Mouse (Mus musculus) erythroblast, embryonic 14.5 days (primary cell): ENCODE measurements at regions not wholly inside any gene's neighbourhood (a gene's known extent, or its start where the extent isn't known, plus 50 kb on each side); places are given as distances from the start of the nearest gene placed in this dataset.

ENCODE experiments used
- H3K27me3 ChIP-seq: 2 replicates; pipeline ENCODE4 v1.6.1; 2012; ENCODE audit warnings: inconsistent platforms; ENCODE audit not compliant: control insufficient read depth
- H3K36me3 ChIP-seq: 2 replicates; pipeline ENCODE4 v1.6.1; 2012; ENCODE audit warnings: mild to moderate bottlenecking, inconsistent platforms; ENCODE audit not compliant: control insufficient read depth
- H3K4me1 ChIP-seq: 2 replicates; pipeline ENCODE4 v1.6.1; 2012; ENCODE audit warnings: inconsistent platforms; ENCODE audit not compliant: control insufficient read depth
- H3K4me3 ChIP-seq: replicated peaks from 2 replicates; pipeline ENCODE3; 2012; ENCODE audit warnings: moderate library complexity, mild to moderate bottlenecking, inconsistent platforms
- H3K9me3 ChIP-seq: 2 replicates; pipeline ENCODE4 v1.6.1; 2012; ENCODE audit warnings: low read length, inconsistent platforms, mixed read lengths; ENCODE audit not compliant: control insufficient read depth
- GATA1 ChIP-seq: IDR thresholded peaks from 2 replicates; pipeline ENCODE4 v1.6.1; 2012; ENCODE audit warnings: low read length, inconsistent platforms, mixed read lengths
- TAL1 ChIP-seq: IDR thresholded peaks from 3 replicates; pipeline ENCODE4 v1.6.1; 2012; ENCODE audit warnings: low read length, inconsistent platforms, mixed read lengths

GRCm38 (mm10) chr17:83946718-83947117, 99.0 kb upstream of the Haao start:
- H3K9me3 ChIP-seq, result no peaks in the 10 kb centered on the region
- no peaks in the 10 kb centered on the region for H3K36me3 ChIP-seq
- TF ChIP-seq TAL1 (no peak), GATA1 (no peak)
- no peak overlapping the region for H3K4me3 ChIP-seq
- H3K4me1 ChIP-seq, result no peaks in the 10 kb centered on the region
- no peaks in the 10 kb centered on the region for H3K27me3 ChIP-seq

- Histone ChIP-seq H3K4me3 (no peak overlapping the region), H3K27me3 (no peaks in the 10 kb centered on the region), H3K4me1 (no peaks in the 10 kb centered on the region), H3K9me3 (no peaks in the 10 kb centered on the region), H3K36me3 (no peaks in the 10 kb centered on the region)
- no peak for TF ChIP-seq GATA1
- TF ChIP-seq TAL1, result no peak
These were observed 91.6 kb upstream of the Haao start for GRCm38 (mm10) chr17:83939344-83939743.

- Histone ChIP-seq H3K36me3 (no peaks in the 10 kb centered on the region), H3K4me1 (no peaks in the 10 kb centered on the region), H3K27me3 (no peaks in the 10 kb centered on the region), H3K4me3 (no peak overlapping the region), H3K9me3 (no peaks in the 10 kb centered on the region)
- no peak for TF ChIP-seq GATA1
- TF ChIP-seq TAL1, result no peak
These were observed 91.0 kb upstream of the Haao start for GRCm38 (mm10) chr17:83938671-83939244.

- Histone ChIP-seq H3K4me3 (no peak overlapping the region), H3K27me3 (no peaks in the 10 kb centered on the region), H3K9me3 (no peaks in the 10 kb centered on the region), H3K36me3 (no peaks in the 10 kb centered on the region), H3K4me1 (no peaks in the 10 kb centered on the region)
- TF ChIP-seq GATA1 (no peak), TAL1 (no peak)
These were observed 89.8 kb upstream of the Haao start for GRCm38 (mm10) chr17:83937576-83937975.

GRCm38 (mm10) chr17:83936677-83937076, 88.9 kb upstream of the Haao start:
- no peaks in the 10 kb centered on the region for H3K4me1 ChIP-seq

GRCm38 (mm10) chr17:83935969-83936368, 88.2 kb upstream of the Haao start:
- H3K36me3 ChIP-seq, result no peaks in the 10 kb centered on the region
- no peak overlapping the region for H3K4me3 ChIP-seq
- no peaks in the 10 kb centered on the region for H3K9me3 ChIP-seq
- no peaks in the 10 kb centered on the region for H3K4me1 ChIP-seq
- no peak for TF ChIP-seq GATA1
- TF ChIP-seq TAL1, result no peak
- no peaks in the 10 kb centered on the region for H3K27me3 ChIP-seq

More at GRCm38 (mm10) chr17:83936677-83937076, 88.9 kb upstream of the Haao start:
- H3K36me3 ChIP-seq, result no peaks in the 10 kb centered on the region
- H3K9me3 ChIP-seq, result no peaks in the 10 kb centered on the region
- H3K4me3 ChIP-seq, result no peak overlapping the region
- no peak for TF ChIP-seq TAL1
- TF ChIP-seq GATA1, result no peak
- H3K27me3 ChIP-seq, result no peaks in the 10 kb centered on the region

- H3K9me3 ChIP-seq, result no peaks in the 10 kb centered on the region
- no peaks in the 10 kb centered on the region for H3K27me3 ChIP-seq
- no peaks in the 10 kb centered on the region for H3K4me1 ChIP-seq
- H3K4me3 ChIP-seq, result no peak overlapping the region
- H3K36me3 ChIP-seq, result no peaks in the 10 kb centered on the region
- no peak for TF ChIP-seq TAL1
- no peak for TF ChIP-seq GATA1
These were observed 87.5 kb upstream of the Haao start for GRCm38 (mm10) chr17:83935232-83935631.

- Histone ChIP-seq H3K4me3 (no peak overlapping the region), H3K4me1 (no peaks in the 10 kb centered on the region), H3K27me3 (no peaks in the 10 kb centered on the region), H3K9me3 (no peaks in the 10 kb centered on the region), H3K36me3 (no peaks in the 10 kb centered on the region)
- TF ChIP-seq TAL1, result no peak
- TF ChIP-seq GATA1, result no peak
These were observed 86.0 kb upstream of the Haao start for GRCm38 (mm10) chr17:83933743-83934142.

- TF ChIP-seq TAL1, result no peak
- no peak for TF ChIP-seq GATA1
These were observed 82.6 kb upstream of the Haao start for GRCm38 (mm10) chr17:83930401-83930800.

More at GRCm38 (mm10) chr17:83930401-83930800, 82.6 kb upstream of the Haao start:
- H3K9me3 ChIP-seq, result no peaks in the 10 kb centered on the region
- no peaks in the 10 kb centered on the region for H3K27me3 ChIP-seq
- H3K36me3 ChIP-seq, result no peaks in the 10 kb centered on the region
- no peaks in the 10 kb centered on the region for H3K4me1 ChIP-seq
- H3K4me3 ChIP-seq, result no peak overlapping the region
